Mouse (Mus musculus): ENCODE data around the gene Grpel1.

- no peak for TF ChIP-seq CTCF (IDR thresholded peaks at IDR 0.05)
- TF ChIP-seq EP300 (IDR thresholded peaks at IDR 0.05) = no peak
Observed at GRCm38 (mm10) chr5:36471206-36471605, 6.4 kb downstream of the Grpel1 start.

Data from lung, postnatal 0 days (tissue).